Mouse (Mus musculus) spleen, postnatal 4 days (tissue): ENCODE results near the gene Rps6ka4.

Experiments
- DNase-seq, 2 experiments: peaks; one replicate each; pipeline ENCODE4 v3.0.0; 2022; ENCODE audit warnings: low spot score in 2 of 2

Gene Rps6ka4

GRCm38 (mm10) chr19:6851497-6851896 lies 11.1 kb upstream of the Rps6ka4 start:
- no peak for DNase-seq

GRCm38 (mm10) chr19:6849506-6850068 lies 9.2 kb upstream of the Rps6ka4 start:
- DNase-seq = no peak

- DNase-seq = no peak
Observed at GRCm38 (mm10) chr19:6847841-6848517, 7.5 kb upstream of the Rps6ka4 start.

- no peak for DNase-seq
Observed at GRCm38 (mm10) chr19:6846050-6846449, 5.6 kb upstream of the Rps6ka4 start.

GRCm38 (mm10) chr19:6842353-6842752 lies 1.9 kb upstream of the Rps6ka4 start:
- DNase-seq = no peak

GRCm38 (mm10) chr19:6841292-6841597 lies 809 bp upstream of the Rps6ka4 start:
- DNase-seq = no peak

- DNase-seq = no peak
Observed at GRCm38 (mm10) chr19:6839615-6840474, 591 bp downstream of the Rps6ka4 start.

- DNase-seq = no peak
Observed at GRCm38 (mm10) chr19:6832363-6832762, 8.1 kb downstream of the Rps6ka4 start.

GRCm38 (mm10) chr19:6831331-6831730 lies 9.1 kb downstream of the Rps6ka4 start:
- DNase-seq = no peak

GRCm38 (mm10) chr19:6830556-6831316 lies 9.7 kb downstream of the Rps6ka4 start:
- no peak for DNase-seq

GRCm38 (mm10) chr19:6829870-6830555 lies 10.4 kb downstream of the Rps6ka4 start:
- DNase-seq = no peak

- DNase-seq = no peak
Observed at GRCm38 (mm10) chr19:6829069-6829468, 11.4 kb downstream of the Rps6ka4 start.

- DNase-seq = no peak
Observed at GRCm38 (mm10) chr19:6826601-6827000, 13.8 kb downstream of the Rps6ka4 start.

GRCm38 (mm10) chr19:6825384-6825783 lies 15.1 kb downstream of the Rps6ka4 start:
- no peak for DNase-seq

- no peak for DNase-seq
Observed at GRCm38 (mm10) chr19:6820538-6821195, 19.8 kb downstream of the Rps6ka4 start.

- no peak for DNase-seq
Observed at GRCm38 (mm10) chr19:6819143-6819827, 21.2 kb downstream of the Rps6ka4 start.

GRCm38 (mm10) chr19:6814958-6815357 lies 25.5 kb downstream of the Rps6ka4 start:
- no peak for DNase-seq

- DNase-seq = no peak
Observed at GRCm38 (mm10) chr19:6814366-6814765, 26.1 kb downstream of the Rps6ka4 start.
